Mouse (Mus musculus) CD4-positive, CD25-positive, alpha-beta regulatory T cell, adult 4 months (primary cell): ENCODE data around the gene Nmb. TPM values are rescaled to one million over a fixed set of nuclear protein-coding genes. Genes with fewer than 3 reads are reported as not detected.

ENCODE experiments used
- ATAC-seq: one replicate; pipeline ENCODE4 v1.8.0; 2017
- polyA plus RNA-seq, 2 experiments: library from polyadenylated mRNA; unstranded; fragments of 100-300 nt; shearing (Covaris generic); gene quantifications; one replicate each; pipeline ENCODE4 v1.2.1; 2017

Gene Nmb
- polyA plus RNA-seq, 2 experiments from 2014 or later = 79.7 to 81.7 TPM

DNA sequence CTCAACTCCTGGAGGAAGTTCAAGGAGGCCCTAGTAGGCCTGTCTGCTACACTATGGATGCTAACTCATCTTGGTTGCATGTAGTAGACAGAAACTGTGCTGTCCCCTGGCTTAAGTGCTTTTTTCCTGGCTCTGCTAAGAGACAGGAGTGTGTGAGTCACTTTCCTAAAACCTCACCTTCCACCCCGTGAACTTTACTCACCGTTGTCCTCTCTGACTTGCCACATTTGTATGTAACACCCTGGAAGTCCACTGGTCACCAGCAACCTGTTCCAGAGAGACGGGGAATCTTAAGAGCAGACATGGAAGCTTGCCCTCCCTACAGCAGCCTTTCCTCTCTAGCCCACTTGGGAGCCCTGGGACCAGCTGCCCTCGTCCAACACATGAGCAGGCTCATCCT is 7.2 kb downstream of the Nmb start:
- ATAC-seq = no peak

DNA sequence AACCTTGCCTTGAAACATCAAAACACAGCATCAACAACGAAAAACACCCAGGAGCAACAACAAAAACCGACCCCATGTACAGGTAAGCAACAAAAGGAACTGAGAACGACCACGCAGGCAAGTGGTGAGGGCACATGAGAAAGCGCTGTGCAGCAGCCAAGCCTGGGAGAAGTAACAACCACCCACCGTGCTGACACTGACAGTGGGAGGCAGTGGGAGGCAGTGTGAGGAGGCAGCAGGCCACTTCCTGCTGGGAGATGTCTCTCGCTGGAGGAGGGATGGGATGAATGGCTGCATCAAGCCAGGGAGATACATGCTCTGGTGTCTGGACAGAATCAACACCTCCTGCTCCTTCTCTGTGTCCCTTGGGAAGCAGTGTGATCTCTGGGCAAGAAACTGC is 7.7 kb downstream of the Nmb start:
- ATAC-seq = no peak

DNA sequence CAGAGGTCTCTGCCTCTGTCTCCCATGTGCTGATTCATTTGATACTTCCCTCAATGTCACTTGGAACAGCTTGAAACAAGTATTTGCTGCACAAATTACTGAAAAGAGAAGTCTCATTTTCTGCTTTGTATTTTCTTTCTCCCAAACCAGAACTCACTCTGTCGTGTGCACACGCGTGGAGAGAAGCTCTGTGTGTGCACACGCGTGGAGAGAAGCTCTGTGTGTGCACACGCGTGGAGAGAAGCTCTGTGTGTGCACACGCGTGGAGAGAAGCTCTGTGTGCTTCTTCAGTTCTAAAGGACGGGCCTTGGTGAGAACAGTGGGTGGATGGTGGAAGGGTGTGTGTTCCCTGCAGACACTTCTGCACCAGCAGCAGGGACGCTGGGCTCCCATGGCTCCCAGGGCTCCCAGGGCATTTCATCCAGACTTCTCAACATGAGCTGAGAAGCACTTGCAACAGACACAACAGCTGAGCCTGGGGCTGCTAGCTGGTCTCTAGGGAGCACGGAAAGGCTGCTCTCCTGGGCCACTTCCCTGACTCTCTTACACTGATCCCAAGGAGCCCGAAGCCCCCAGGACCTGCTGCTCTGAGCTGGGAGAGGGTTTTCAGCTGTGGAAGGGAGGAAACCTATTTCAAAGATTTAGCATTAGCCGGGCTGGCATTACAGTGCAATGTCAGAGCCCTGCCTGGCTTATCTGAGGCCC is 9.9 kb downstream of the Nmb start:
- no peak for ATAC-seq

DNA sequence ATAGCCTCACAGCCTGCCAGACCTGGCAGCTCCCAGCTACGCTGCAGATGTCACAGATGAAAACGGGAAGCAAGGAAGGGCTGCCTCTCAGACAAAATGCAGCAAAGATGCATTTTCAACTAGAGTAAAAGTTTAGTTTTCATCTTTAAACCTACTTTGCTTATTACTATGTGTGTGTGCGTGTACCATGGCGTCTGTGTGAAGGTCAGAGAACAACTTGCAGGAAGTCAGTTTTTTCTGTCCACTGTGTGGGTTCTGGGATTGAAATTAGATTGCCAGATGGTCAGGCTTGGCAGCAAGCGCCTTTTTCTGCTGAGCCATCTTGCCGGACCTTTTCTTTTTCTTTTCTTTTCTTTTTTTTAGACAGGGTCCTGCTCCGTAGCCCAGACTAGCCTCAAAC is 10.7 kb downstream of the Nmb start:
- ATAC-seq = no peak

DNA sequence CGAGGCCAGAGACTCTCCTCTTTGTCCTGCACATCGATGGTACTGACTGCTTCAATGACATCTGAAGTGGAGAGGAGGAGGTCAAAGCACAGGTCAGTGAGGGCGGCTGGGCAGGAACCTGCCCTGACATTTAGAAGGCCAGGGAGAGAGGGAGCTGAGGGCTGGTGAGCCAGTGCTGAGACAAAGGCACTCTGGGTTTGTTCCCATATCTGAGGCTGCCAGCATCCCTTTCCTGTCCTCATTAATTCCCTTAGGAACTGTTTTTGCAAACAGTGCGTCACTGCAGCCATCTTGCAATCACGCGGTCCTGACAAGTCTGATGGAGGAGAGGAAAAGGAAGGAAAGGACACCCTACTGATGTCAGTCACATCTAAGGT is 11.1 kb downstream of the Nmb start:
- no peak for ATAC-seq

DNA sequence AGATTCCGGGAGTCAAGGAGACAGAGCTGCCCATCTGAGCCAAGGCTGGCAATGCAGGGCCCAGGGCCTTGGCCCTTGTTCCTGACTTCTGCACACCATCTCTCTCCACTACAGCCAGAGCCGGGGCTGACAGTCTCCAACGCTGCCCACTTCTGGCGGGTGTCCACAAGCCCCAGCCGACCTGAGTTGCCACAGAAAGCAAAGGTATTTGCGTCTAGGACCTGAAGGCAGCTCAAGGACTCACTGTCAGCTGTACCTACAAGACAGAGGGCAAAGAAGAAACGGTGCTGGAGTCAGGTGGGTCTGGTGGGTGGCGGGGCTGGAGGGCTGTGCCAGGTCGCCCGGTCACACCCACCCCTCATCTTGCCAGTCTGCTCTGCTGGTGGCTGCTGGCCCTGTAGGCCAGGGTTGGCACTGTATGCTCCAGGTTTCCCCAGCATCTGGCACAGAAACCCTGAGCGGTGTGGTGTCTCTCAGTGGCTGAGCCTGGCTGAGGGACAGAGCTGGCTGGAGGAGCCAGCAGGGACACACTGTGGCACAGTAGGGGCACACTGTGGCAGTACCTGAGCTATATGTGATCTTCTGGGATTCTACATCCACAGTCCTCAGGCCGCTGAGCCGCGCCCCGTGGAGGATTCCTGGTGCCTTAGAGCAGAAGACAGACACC is 11.7 kb downstream of the Nmb start:
- ATAC-seq = no peak

DNA sequence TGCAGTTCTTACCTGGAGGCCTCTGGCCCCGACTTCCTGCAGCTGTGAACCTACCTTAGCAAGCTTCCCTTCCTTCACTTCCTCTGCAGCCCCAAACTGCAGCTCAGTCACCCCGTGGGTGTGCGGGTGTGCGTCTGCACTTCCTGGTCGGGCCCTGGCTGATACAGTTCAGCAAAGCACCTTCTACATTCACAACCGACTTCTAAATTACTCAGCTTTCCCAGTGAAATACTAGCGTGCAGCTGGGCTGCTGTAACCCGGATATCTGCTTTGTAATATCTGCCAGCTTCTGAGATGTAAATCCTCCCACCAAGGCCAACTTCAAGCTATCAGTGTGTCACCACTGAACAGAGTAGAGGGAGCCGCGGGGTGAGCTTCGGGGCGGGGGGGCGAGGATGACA is 15.0 kb downstream of the Nmb start:
- ATAC-seq = peak; percentile 94

DNA sequence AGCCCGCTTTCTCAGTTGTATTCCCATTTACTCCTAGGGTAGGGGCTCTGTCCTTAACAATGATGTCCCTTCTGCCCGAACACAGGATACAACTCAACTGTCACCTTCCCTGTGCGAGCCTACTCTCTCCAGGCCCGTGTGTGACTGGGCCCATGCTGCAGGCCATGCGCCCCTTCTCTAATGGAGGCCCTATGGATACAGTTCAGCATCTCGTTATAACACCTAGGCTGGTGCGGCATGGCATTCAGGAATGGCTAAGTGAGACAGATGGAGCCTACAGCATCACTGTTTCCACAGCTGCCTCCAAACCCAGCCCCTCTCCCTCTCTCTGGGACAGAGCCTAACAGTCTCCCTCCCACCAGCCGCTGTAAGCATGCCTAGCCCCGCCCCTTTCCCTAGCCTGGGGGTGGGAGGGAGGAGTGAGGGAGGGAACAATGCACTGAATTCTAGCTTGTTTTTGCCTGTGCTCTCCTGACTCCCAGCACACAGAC is 15.8 kb downstream of the Nmb start:
- ATAC-seq = peak; percentile 15

DNA sequence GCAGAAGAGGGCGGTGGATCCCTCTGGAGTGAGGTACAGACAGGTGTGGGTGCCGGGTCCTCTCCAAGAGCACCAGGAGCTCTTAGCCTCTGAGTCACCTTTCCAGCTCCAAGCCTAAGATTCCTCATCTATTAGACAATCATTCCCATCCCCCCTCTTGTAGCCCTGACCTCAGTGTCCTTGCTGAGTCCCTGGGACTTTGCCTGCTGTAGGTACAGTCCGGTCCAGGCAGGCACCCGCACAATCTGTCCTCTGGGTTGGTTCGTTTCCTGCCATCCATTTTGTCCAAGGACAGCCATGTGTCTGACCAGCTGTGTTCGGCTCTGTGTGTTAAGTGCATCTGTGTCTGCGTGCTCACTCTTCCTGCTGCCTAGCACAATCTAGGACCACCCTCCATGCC is 16.3 kb downstream of the Nmb start:
- no peak for ATAC-seq

DNA sequence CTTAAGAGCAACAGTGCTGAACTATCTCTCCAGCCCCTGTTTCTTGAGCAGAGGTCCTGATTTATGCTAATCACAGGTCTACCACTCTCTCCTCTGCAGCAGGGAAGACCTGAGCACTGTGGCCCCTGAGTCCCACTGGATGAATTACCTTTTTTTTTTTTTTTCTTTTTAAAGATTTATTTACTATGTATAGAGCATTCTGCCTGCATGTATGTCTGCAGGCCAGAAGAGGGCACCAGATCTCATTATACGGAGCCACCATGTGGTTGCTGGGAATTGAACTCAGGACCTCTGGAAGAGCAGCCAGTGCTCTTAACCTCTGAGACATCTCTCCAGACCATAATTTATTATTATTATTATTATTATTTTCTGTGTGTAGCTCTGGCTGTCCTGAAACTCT is 19.2 kb downstream of the Nmb start:
- no peak for ATAC-seq

DNA sequence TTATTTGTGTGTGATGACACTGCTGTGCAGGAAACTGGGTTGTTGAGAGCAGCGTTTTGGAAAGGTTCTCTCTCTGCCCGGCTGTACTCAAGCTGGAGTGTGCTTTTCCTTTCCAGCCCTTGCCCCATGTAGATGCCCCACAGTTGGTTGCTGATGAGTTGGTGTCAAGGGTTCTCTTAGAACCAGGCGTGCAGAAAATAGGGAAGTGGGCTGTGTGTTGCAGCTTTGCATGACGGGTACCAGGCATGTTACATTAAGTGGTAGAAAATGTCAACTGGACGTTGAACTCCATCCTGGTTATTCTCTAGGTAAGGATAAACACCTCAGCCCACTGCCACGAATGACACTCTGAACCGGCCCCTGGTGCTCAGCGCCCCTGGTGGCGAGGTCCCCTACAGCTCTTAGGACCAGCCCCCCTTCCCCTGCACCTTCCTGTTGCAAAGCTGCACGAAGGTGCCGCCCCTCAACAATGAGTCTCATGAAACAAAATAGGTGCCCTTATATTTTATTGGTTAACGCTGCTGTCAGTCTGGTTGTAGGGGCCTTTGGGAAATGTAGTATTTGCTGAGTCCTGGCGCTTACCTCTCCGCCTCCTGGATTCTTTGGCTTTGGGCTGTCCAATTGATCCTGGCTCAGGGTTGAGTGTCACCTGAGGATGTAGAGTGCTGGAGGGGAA is 21.9 kb downstream of the Nmb start:
- peak; percentile 99 for ATAC-seq

DNA sequence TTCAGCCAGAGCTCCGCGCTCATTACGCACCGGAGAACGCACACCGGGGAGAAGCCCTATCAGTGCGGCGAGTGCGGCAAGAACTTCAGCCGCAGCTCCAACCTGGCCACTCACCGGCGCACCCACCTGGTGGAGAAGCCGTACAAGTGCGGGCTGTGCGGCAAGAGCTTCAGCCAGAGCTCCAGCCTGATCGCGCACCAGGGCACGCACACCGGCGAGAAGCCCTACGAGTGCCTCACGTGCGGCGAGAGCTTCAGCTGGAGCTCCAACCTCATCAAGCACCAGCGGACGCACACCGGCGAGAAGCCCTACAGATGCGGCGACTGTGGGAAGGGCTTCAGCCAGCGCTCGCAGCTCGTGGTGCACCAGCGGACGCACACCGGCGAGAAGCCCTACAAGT is 29.1 kb downstream of the Nmb start:
- no peak for ATAC-seq

DNA sequence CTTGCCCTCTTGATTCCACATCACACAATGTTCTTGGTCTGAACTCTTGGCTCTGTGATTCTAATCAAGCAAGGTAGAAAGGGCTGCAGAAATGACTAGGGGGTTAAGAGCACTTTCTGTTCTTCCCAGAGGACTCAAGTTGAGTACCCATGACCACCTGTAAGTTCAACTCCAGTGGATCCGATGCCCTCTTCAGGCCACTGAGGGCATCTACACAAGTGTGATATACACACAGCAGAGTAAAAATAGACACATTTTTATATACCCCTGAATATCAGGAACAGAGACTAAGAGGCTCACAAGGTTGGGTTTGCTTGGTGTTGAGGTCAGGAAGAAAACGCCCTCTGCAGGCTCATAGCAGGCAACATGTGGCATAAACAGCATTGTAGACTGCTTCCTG is 31.2 kb downstream of the Nmb start:
- ATAC-seq = no peak

DNA sequence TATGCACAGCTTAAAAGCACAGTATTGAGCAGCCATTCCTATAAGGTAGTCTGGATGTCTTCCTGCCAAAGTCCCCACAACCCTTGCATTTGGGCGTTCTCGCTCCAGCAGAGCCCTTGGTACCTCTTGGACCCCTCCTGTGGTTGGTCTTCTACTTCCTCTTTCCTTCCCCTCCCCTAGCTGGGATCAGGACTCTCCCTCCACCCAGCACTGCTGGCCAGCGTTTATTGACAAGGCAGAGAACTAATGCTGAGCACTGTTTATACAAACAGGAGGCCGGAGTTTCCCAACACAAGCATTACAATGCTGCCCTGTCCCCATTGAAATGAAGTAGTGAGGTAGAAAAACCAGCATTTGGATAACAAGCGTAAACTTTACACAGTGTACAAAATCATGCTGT is 31.8 kb downstream of the Nmb start:
- no peak for ATAC-seq

DNA sequence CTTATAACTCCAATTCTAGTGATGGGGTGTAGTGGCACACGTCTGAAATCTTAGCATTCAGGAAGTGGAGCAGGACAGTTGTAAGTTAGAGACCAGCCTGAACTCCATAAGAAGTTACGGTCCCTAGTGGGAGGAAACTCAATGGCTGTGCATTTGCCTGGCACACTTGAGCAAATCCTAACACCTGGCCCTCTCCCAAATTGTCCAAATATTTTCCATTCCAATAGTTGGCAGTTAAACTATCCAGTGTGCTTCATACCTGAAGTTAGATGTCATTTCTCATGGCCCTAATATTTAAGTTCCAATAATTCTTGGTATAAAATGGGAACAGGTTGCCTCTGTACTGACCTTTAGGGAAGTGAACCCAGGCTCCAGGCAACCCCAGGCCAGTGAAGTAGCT is 36.2 kb downstream of the Nmb start:
- no peak for ATAC-seq

DNA sequence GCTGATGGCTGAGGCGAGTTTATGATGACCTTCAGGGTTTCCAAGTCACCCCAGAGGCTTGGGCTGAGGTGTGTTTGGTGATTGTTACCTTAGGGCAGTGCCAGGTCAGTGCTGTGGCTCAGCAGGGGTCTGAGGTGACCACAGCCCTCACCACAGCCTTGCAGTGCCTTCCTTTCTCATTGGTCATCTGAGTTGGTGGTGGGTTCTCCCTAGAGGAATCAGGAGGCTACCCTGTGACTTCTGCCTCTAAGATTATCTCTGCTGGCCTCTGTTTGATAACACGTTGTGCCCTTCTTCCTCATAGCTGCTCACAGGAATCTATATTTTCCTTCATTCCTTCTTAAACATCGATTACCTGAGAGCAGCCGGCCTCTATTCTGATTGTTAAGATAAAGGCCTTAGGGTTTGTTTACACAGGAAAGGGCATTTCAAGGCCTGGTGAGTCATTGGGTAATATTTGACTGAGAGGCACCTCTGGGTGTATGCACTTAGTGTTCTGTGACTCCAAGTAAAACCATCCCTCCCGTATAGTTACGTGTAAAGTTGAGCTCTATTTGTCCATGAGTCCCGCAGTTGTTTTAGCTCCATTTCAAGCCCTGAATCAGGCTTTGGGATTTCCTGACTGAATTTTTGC is 38.2 kb downstream of the Nmb start:
- no peak for ATAC-seq

DNA sequence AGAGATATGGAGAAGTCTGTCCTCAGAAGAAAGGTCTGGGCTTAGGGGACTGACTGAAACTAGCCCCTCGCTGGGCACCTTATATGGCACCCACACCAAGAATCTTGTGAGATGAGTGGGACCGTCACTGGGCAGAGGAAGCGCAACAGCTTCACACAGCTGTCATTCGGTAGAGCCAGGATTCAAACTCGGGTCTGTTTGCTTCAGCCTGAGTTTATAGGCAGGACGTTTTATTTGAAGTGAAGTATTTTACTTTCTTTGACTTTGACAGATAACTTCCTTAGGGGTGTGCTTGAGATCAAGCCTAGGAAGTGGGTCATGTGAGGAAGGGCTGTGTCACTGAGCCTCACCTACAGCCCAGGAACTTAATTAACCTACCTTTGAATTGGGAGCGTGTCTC is 39.4 kb downstream of the Nmb start:
- ATAC-seq = peak; percentile 9

DNA sequence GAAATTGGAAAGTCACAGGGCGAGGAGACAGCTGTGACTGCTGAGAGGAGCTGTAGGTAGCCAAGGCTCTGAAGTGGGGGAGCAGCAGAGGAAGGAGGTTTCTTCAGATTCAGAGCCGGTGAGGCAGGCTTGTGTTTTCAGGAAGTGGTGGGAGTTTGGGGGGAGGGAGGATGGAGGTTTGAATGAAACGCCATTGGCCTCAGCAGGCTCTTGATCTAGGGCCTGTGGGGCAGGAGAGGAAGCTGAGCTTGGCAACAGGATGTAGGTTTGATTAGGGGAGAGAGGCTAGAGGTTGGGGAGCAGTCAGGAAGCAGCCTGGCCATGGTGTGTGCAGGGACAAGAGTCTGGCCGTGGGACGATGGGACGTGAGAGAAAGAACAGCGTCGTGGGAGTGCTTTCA is 40.0 kb downstream of the Nmb start:
- peak; percentile 72 for ATAC-seq

DNA sequence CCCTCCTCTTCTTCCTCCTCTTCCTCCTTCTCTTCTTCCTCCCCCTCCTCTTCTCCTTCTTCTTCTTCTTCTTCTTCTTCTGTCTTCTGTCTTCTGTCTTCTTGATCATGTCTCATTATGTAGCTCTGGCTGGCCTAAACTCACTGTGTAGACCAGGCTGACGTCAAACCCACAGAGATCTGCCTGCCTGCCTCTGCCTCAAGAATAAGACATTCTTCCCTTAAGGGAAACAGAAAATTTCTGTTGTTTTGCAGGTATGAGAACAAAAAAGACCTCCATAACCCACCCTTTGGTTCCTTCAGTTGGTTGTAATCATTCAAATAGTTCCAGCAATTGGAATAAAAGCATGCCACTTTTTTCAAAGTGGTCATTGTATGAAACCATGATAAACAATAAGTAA is 40.7 kb downstream of the Nmb start:
- ATAC-seq = no peak

DNA sequence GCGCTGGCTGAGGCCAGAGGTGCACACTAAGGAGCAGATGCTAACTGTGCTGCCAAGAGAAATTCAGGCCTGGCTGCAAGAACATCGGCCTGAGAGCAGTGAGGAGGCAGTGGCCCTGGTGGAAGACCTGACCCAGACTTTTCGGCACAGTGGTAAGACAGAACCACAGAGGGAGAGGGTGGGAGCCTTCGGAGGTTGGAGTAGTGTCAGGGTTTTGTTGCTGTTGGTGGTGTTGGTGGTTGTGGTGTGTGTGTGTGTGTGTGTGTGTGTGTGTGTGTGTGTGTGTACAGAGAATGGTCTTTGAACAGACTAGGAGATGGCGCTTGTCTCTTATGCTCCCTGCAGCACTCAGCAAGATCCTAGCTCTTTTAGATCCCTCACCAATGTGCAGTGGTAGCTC is 41.4 kb downstream of the Nmb start:
- ATAC-seq = no peak

DNA sequence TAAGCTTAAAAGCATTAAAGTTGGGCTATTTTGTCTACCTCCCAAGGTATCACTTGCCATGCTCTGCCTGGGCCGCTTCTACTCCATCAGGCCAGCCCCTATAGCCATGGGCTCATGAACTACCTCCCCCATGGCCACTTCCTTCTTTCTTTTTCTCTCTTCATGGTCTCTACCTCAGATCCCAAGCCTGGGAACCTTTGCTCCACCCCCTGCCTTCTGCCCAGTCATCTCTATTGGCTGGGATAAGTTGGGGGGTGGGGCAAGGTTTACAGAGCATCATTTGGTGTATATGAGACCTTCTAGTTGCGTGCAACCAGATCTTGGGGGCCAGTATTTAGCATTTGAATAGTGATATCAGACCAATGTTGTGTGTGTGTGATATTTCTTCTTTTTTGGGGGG is 42.4 kb downstream of the Nmb start:
- no peak for ATAC-seq

DNA sequence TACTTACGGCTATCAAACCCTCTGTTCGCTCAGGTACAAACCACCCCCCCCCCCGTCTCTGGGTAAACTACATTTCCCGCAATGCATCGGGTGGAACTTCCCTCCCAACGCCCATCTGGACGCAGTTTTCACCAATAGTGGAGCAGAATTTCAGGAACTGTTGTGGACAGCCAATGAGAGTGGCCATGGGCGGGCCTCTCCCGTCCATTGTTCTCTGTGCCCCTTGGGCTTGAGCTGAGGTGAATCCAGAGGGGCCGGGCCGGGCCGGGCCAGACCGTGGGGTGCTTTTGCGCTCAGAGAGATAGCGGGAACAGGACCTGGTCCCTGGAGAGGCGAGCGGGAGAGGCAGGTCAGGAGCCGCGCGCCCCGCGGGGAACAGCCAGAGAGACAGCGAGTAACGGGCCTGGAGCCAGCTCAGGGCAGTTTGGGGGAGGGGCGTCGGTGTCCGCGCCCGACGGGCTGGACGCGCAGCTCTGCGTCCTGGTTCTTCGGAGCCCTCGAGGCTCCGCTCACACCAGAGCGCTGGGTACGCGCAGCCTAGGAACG is 44.1 kb downstream of the Nmb start, which contains the start of gene Zscan2:
Zscan2 (plus strand) TSS at position 192 of the 546 bp plus-strand sequence.
- ATAC-seq = peak; percentile 80

DNA sequence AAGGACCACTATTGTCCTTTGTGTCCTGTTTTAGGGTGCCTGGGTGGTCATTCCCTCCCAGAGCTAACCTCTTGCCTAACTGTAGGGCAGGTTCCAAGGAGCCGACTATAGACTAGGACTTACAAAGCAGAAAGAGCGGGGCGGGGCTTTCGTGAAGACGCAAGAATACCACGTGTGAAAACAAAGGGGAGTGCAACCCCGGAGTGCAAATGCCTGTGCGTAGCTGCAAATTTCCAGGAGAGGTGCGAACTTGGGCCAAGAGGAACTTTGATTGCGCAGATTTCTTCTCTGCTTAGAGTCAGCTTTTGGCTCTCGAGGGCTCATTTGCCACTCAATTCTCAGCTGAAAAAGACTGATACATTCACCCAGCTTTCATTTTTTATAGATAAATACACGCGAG is 44.6 kb downstream of the Nmb start:
- peak; percentile 38 for ATAC-seq
